Mouse (Mus musculus): ENCODE measurements around the gene Zfp553.

GRCm38 (mm10) chr7:127256518-127256917 is 23.7 kb downstream of the Zfp553 start:
- no peak for TF ChIP-seq EP300 (IDR thresholded peaks at IDR 0.05; ENCODE audit: insufficient read depth, low read depth, low read length)
- TF ChIP-seq CTCF (IDR thresholded peaks at IDR 0.05; ENCODE audit: low read depth, low read length), result no peak
- no peak for TF ChIP-seq POLR2A (IDR thresholded peaks at IDR 0.05; ENCODE audit: insufficient read depth, low read length)

Data from ES-Bruce4 (cell line).